Mouse (Mus musculus): Measurements from ENCODE around the gene Trnp1. TPM values are rescaled to one million over a fixed set of nuclear protein-coding genes. Genes with fewer than 3 reads are reported as not detected.

The Trnp1 gene
- polyA plus RNA-seq, 1 experiment from 2014 or later: 0.21 TPM

DNA sequence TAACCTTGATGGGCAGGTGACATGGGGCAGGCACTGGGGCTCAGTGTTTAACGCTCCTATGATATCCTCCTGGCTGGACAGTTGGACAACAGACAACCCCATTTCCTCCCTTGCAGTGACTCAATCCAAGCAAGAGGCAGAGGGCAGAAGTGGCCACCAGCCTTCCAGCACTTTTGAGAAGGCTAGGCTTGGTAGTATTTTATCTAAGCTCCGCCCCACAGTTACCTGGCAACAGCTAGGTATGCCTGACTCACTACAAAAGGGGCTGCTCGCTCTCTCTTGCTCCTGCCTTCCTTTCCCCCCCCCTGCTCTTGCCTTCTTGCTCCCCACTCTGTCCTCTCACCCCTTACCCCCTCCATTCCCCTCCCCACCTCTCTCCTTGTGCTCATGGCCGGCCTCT lies 37.0 kb downstream of the Trnp1 start:
- DNase-seq (ENCODE audit: low spot score): no peak
- no peak for ATAC-seq (replicated peaks; ENCODE audit: low FRiP score)
- H3K4me2 ChIP-seq: no peak overlapping the region
- H3K27me3 ChIP-seq (replicated peaks; ENCODE audit: control insufficient read depth, insufficient read depth, low read length): no peaks in the 10 kb centered on the region
- H3K4me3 ChIP-seq (ENCODE audit: low read depth, low read length): no peak overlapping the region
- no peak overlapping the region for H3K27ac ChIP-seq (ENCODE audit: low read depth, low read length)
- no peaks in the 10 kb centered on the region for H3K9me3 ChIP-seq (ENCODE audit: control insufficient read depth, low read length)
- H3K4me1 ChIP-seq (replicated peaks; ENCODE audit: control insufficient read depth, insufficient read depth, low read length): peaks cover 9% of the 10 kb centered on the region
- WGBS: 69% methylated on average over 4 of the region's 4 CpGs
- H3K36me3 ChIP-seq (ENCODE audit: control insufficient read depth, insufficient read depth, low read length): no peaks in the 10 kb centered on the region
- H3K9ac ChIP-seq (ENCODE audit: low read depth, low read length): no peak overlapping the region

DNA sequence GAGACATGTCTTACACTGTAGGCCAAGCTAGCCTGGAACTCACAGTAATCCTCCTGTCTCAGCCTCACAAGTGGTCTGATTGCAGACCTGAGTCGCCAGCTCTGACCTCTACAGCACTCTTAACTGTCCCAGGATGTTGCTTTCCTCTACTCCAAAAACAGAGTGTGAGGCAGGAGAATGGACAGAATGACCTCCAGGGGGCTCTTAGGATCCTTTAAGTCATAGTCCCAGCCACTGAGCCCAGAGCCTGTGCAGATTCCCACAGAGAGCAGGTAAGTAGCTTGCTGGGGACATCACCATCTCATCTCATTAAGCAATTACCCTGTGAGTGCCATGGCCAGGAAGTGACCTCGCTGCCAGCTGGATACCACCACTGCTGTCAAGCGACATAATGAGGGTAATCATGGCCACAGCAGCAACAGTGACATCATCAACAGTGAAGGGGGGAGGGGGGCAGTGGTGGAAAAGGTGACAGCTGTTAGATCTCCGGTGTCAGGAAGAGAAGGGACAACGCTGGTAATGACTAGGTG lies 37.5 kb downstream of the Trnp1 start:
- H3K4me2 ChIP-seq: no peak overlapping the region
- 43% methylated on average over 5 of the region's 5 CpGs for WGBS

DNA sequence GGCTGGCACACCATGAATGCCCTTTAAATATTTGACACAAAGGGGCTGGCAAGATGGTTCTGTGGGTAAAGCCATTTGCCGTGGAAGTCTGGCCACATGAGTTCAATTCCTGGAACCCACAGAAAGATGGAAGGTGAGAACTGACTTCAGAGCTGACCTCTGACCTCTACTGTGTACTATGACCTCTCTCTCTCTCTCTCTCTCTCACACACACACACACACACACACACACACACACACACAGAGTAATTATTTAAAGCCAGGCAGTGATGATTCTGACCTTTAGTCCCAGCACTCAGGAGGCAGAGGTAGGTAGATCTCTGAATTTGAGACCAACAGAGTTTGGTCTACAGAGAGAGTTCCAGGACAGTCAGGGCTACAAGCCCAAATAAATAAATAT lies 38.3 kb downstream of the Trnp1 start:
- Histone ChIP-seq H3K4me1 (replicated peaks; ENCODE audit: control insufficient read depth, insufficient read depth, low read length) (peaks cover 9% of the 10 kb centered on the region), H3K27me3 (replicated peaks; ENCODE audit: control insufficient read depth, insufficient read depth, low read length) (no peaks in the 10 kb centered on the region), H3K4me3 (ENCODE audit: low read depth, low read length) (no peak overlapping the region), H3K27ac (ENCODE audit: low read depth, low read length) (no peak overlapping the region), H3K36me3 (ENCODE audit: control insufficient read depth, insufficient read depth, low read length) (no peaks in the 10 kb centered on the region), H3K9me3 (ENCODE audit: control insufficient read depth, low read length) (no peaks in the 10 kb centered on the region), H3K4me2 (no peak overlapping the region), H3K9ac (ENCODE audit: low read depth, low read length) (no peak overlapping the region)
- no peak for ATAC-seq (replicated peaks; ENCODE audit: low FRiP score)
- 76% methylated on average over 1 of the region's 1 CpGs for WGBS
- no peak for DNase-seq (ENCODE audit: low spot score)

More for the DNA sequence above, 37.5 kb downstream of the Trnp1 start:
- Histone ChIP-seq H3K4me1 (replicated peaks; ENCODE audit: control insufficient read depth, insufficient read depth, low read length) (peaks cover 9% of the 10 kb centered on the region), H3K27me3 (replicated peaks; ENCODE audit: control insufficient read depth, insufficient read depth, low read length) (no peaks in the 10 kb centered on the region), H3K9ac (ENCODE audit: low read depth, low read length) (no peak overlapping the region), H3K4me3 (ENCODE audit: low read depth, low read length) (no peak overlapping the region), H3K27ac (ENCODE audit: low read depth, low read length) (no peak overlapping the region), H3K9me3 (ENCODE audit: control insufficient read depth, low read length) (no peaks in the 10 kb centered on the region), H3K36me3 (ENCODE audit: control insufficient read depth, insufficient read depth, low read length) (no peaks in the 10 kb centered on the region)
- no peak for ATAC-seq (replicated peaks; ENCODE audit: low FRiP score)
- no peak for DNase-seq (ENCODE audit: low spot score)

DNA sequence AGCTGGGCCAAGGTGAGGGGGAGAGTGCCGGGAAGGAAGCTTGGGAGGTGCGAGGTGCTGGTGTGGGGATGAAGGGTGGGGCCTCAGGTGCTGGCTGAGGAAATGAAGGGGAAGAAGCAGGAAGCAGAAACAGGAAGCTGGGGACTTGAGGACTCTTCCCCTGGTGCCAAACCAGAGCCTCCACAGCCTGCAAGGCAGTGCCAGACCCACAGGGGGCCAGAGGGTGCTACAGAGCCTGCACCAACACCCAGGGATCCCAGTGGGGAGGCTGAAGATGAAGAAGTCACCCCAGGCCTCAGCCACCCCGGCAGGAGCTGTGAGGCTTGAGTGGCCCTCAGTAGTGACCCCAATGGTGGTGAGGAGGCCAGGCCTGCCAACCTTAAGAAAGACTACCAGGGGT lies 40.3 kb downstream of the Trnp1 start:
- no peaks in the 10 kb centered on the region for H3K9me3 ChIP-seq (ENCODE audit: control insufficient read depth, low read length)
- no peak overlapping the region for H3K4me2 ChIP-seq
- no peak overlapping the region for H3K4me3 ChIP-seq (ENCODE audit: low read depth, low read length)
- H3K9ac ChIP-seq (ENCODE audit: low read depth, low read length): no peak overlapping the region
- H3K36me3 ChIP-seq (ENCODE audit: control insufficient read depth, insufficient read depth, low read length): no peaks in the 10 kb centered on the region
- 54% methylated on average over 3 of the region's 3 CpGs for WGBS
- H3K4me1 ChIP-seq (replicated peaks; ENCODE audit: control insufficient read depth, insufficient read depth, low read length): peaks cover 7% of the 10 kb centered on the region
- DNase-seq (ENCODE audit: low spot score) (no peak), ATAC-seq (replicated peaks; ENCODE audit: low FRiP score) (no peak)
- H3K27me3 ChIP-seq (replicated peaks; ENCODE audit: control insufficient read depth, insufficient read depth, low read length): no peaks in the 10 kb centered on the region
- no peak overlapping the region for H3K27ac ChIP-seq (ENCODE audit: low read depth, low read length)

DNA sequence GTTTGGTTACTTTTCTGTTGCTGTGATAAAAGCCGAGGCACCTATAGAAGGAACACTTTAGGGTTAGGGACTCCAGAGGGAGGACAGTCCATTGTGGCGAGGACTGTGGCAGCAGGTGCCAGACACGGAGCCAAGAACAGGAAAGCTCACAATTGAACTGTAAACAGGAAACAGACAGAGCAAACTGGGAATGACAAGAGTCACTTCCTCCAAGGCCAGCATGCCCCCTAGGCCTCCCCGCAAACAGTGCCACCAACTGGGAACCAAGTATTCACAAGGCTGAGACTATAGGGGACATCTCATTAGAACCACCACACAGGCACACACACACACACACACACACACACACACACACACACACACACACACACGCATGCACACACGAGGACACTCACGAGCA lies 45.9 kb downstream of the Trnp1 start:
- H3K9ac ChIP-seq (ENCODE audit: low read depth, low read length): no peak overlapping the region
- peaks cover 11% of the 10 kb centered on the region for H3K27me3 ChIP-seq (replicated peaks; ENCODE audit: control insufficient read depth, insufficient read depth, low read length)
- H3K4me3 ChIP-seq (ENCODE audit: low read depth, low read length): no peak overlapping the region
- no peaks in the 10 kb centered on the region for H3K9me3 ChIP-seq (ENCODE audit: control insufficient read depth, low read length)
- DNase-seq (ENCODE audit: low spot score): no peak
- 0 out of 2 replicates have a peak, but pooled peaks cover 5% of the 10 kb centered on the region for H3K4me1 ChIP-seq (replicated peaks; ENCODE audit: control insufficient read depth, insufficient read depth, low read length)
- whole genome bisulfite sequencing: 58% methylated on average over 7 of the region's 7 CpGs
- no peak for ATAC-seq (replicated peaks; ENCODE audit: low FRiP score)
- H3K36me3 ChIP-seq (ENCODE audit: control insufficient read depth, insufficient read depth, low read length): no peaks in the 10 kb centered on the region
- H3K27ac ChIP-seq (ENCODE audit: low read depth, low read length): no peak overlapping the region
- no peak overlapping the region for H3K4me2 ChIP-seq

DNA sequence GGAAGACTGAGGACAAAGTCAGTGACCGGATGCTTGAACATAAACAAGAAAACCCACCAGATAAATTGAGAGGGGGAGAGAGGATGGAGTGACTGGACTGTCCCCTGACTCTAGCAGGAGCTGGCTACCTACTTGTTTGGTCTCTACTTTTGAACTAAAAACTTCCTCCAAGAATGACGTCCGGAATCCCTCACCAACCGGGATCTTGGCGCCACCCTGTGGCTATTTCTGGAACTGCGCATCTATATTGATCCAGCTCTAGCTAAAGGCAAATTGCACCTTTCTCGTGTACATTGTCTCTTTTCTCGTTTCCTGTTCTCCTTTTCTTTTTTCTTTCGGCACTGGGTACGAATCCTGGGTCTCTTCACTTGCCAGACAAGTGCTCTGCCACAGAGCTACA lies 46.8 kb downstream of the Trnp1 start:
- ATAC-seq (replicated peaks; ENCODE audit: low FRiP score): no peak

DNA sequence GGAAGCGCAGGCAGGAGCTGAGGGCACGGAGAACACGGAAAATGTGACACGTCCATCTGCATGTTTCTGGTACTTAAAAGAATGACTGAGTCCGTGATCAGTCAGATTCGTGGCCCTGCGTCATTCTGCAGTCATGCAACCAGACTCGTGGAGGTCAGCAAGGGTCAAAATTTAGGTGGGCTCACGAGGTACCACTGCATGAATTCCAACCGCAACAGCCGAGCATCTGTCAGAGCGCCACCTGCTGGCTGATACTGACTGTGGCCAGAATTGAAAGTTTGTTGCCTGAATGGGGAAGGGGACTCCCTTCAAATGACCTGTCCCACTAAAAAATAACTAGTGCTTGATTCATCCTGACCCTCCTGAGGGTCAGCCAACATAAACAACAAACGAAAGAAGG lies 48.6 kb downstream of the Trnp1 start:
- H3K27ac ChIP-seq (ENCODE audit: low read depth, low read length): no peak overlapping the region
- ATAC-seq (replicated peaks; ENCODE audit: low FRiP score) (no peak), DNase-seq (ENCODE audit: low spot score) (no peak)
- no peaks in the 10 kb centered on the region for H3K36me3 ChIP-seq (ENCODE audit: control insufficient read depth, insufficient read depth, low read length)
- no peak overlapping the region for H3K4me3 ChIP-seq (ENCODE audit: low read depth, low read length)
- H3K9me3 ChIP-seq (ENCODE audit: control insufficient read depth, low read length): no peaks in the 10 kb centered on the region
- H3K9ac ChIP-seq (ENCODE audit: low read depth, low read length): no peak overlapping the region
- 19% methylated on average over 13 of the region's 13 CpGs for WGBS
- H3K4me2 ChIP-seq: no peak overlapping the region
- H3K4me1 ChIP-seq (replicated peaks; ENCODE audit: control insufficient read depth, insufficient read depth, low read length): 0 out of 2 replicates have a peak, but pooled peaks cover 2% of the 10 kb centered on the region
- peaks cover 11% of the 10 kb centered on the region for H3K27me3 ChIP-seq (replicated peaks; ENCODE audit: control insufficient read depth, insufficient read depth, low read length)

More for the DNA sequence above, 46.8 kb downstream of the Trnp1 start:
- H3K27me3 ChIP-seq (replicated peaks; ENCODE audit: control insufficient read depth, insufficient read depth, low read length): peaks cover 11% of the 10 kb centered on the region
- H3K9me3 ChIP-seq (ENCODE audit: control insufficient read depth, low read length): no peaks in the 10 kb centered on the region
- no peaks in the 10 kb centered on the region for H3K36me3 ChIP-seq (ENCODE audit: control insufficient read depth, insufficient read depth, low read length)
- no peak overlapping the region for H3K27ac ChIP-seq (ENCODE audit: low read depth, low read length)
- 6% methylated on average over 10 of the region's 10 CpGs for WGBS
- DNase-seq (ENCODE audit: low spot score): peak; percentile 83
- no peak overlapping the region for H3K4me3 ChIP-seq (ENCODE audit: low read depth, low read length)
- H3K4me1 ChIP-seq (replicated peaks; ENCODE audit: control insufficient read depth, insufficient read depth, low read length): 0 out of 2 replicates have a peak, but pooled peaks cover 2% of the 10 kb centered on the region
- no peak overlapping the region for H3K9ac ChIP-seq (ENCODE audit: low read depth, low read length)
- no peak overlapping the region for H3K4me2 ChIP-seq

DNA sequence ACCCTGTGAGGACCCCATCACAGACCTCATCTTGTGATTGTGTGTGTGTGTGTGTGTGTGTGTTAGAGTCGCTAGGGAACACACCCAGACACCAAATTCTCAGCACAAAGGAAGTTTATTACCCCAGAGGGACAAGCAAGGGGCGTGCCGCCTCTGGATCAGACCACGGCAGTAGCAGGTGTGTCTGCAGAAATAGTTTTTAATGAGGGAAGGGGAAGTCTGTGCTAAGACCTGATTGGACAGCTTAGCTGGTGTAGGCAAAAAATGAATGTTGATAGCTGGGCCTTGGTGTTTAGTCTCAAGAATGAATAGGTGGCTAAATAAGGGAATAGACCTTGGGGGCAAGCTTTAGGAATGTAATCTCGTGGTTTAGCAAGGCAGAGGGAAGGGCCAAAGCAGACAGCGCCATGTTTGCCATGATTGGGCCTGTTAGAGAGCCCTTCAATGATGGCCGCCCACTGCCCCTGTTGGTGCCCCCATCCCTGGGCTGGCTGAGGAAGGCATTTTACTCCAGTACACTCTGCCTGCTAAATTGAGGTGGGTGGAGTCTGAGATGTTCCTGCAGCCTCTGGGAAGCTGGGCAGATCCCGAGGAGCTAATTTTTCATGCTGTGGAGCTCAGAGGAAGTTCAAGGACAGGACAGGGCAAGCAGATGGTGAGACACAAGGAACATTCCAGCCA lies 49.5 kb downstream of the Trnp1 start:
- Histone ChIP-seq H3K9me3 (ENCODE audit: control insufficient read depth, low read length) (no peaks in the 10 kb centered on the region), H3K27ac (ENCODE audit: low read depth, low read length) (no peak overlapping the region), H3K4me2 (no peak overlapping the region), H3K36me3 (ENCODE audit: control insufficient read depth, insufficient read depth, low read length) (no peaks in the 10 kb centered on the region), H3K27me3 (replicated peaks; ENCODE audit: control insufficient read depth, insufficient read depth, low read length) (peaks cover 11% of the 10 kb centered on the region), H3K4me3 (ENCODE audit: low read depth, low read length) (no peak overlapping the region), H3K4me1 (replicated peaks; ENCODE audit: control insufficient read depth, insufficient read depth, low read length) (0 out of 2 replicates have a peak, but pooled peaks cover 2% of the 10 kb centered on the region), H3K9ac (ENCODE audit: low read depth, low read length) (no peak overlapping the region)
- WGBS: 61% methylated on average over 8 of the region's 8 CpGs
- no peak for DNase-seq (ENCODE audit: low spot score)
- ATAC-seq (replicated peaks; ENCODE audit: low FRiP score): no peak

DNA sequence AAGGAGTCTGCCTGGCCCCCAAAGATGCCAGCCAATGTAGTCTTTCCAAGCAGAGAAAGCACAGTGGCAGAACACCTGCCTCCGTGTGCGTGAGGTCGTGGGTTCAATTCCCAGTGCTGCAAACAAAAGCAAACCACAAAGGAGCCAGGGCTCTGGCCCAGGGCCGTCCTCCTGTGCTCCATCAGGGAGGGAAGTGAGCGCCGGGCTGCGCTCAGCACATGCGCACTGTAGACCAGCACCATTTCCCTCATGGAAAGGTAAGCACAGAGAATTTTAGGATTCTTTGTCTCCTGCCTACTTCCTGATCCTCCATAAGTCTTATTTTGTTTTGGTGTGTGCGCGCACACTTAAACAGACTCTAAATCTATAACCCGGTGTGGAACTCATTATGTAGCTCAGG lies 50.4 kb downstream of the Trnp1 start:
- ATAC-seq (replicated peaks; ENCODE audit: low FRiP score) (no peak), DNase-seq (ENCODE audit: low spot score) (no peak)
- Histone ChIP-seq H3K27ac (ENCODE audit: low read depth, low read length) (no peak overlapping the region), H3K27me3 (replicated peaks; ENCODE audit: control insufficient read depth, insufficient read depth, low read length) (peaks cover 14% of the 10 kb centered on the region), H3K4me3 (ENCODE audit: low read depth, low read length) (no peak overlapping the region), H3K9ac (ENCODE audit: low read depth, low read length) (no peak overlapping the region), H3K4me2 (no peak overlapping the region), H3K36me3 (ENCODE audit: control insufficient read depth, insufficient read depth, low read length) (no peaks in the 10 kb centered on the region), H3K4me1 (replicated peaks; ENCODE audit: control insufficient read depth, insufficient read depth, low read length) (0 out of 2 replicates have a peak, but pooled peaks cover 2% of the 10 kb centered on the region), H3K9me3 (ENCODE audit: control insufficient read depth, low read length) (no peaks in the 10 kb centered on the region)
- WGBS: 75% methylated on average over 11 of the region's 11 CpGs

Data from liver, embryonic 11.5 days (tissue).